Mouse (Mus musculus) embryonic facial prominence, embryonic 12.5 days (tissue): ENCODE results near the gene Rab8a. TPM values are rescaled to one million over a fixed set of nuclear protein-coding genes. Genes with fewer than 3 reads are reported as not detected.

Source experiments
- ATAC-seq: fragments of 200-750 bp; cut with Nextera tagmentation; 2 replicates; pipeline ENCODE4 v1.8.0; 2017; ENCODE audit not compliant: insufficient number of reproducible peaks, insufficient read depth, low FRiP score, low TSS enrichment
- H3K27ac ChIP-seq: fragments of 300-500 bp; sonication (generic); 2 replicates; pipeline ENCODE4 v1.5.1; 2016; ENCODE audit warnings: mild to moderate bottlenecking
- H3K27me3 ChIP-seq: fragments of 300-500 bp; sonication (generic); 2 replicates; pipeline ENCODE4 v1.6.1; 2016; ENCODE audit warnings: mild to moderate bottlenecking, moderate library complexity
- H3K36me3 ChIP-seq: fragments of 300-500 bp; sonication (generic); 2 replicates; pipeline ENCODE4 v1.6.1; 2016; ENCODE audit warnings: mild to moderate bottlenecking
- H3K4me1 ChIP-seq: fragments of 300-500 bp; sonication (generic); 2 replicates; pipeline ENCODE4 v1.6.1; 2016
- H3K4me2 ChIP-seq: fragments of 300-500 bp; sonication (generic); replicated peaks from 2 replicates; pipeline ENCODE4 v1.6.1; 2016; ENCODE audit warnings: mild to moderate bottlenecking, moderate library complexity
- H3K4me3 ChIP-seq: fragments of 300-500 bp; sonication (generic); 2 replicates; pipeline ENCODE4 v1.5.1; 2016; ENCODE audit warnings: mild to moderate bottlenecking
- H3K9ac ChIP-seq: fragments of 300-500 bp; sonication (generic); 2 replicates; pipeline ENCODE4 v1.6.1; 2016; ENCODE audit warnings: mild to moderate bottlenecking, moderate library complexity
- H3K9me3 ChIP-seq: fragments of 300-500 bp; sonication (generic); 2 replicates; pipeline ENCODE4 v1.6.1; 2016; ENCODE audit warnings: mild to moderate bottlenecking, moderate library complexity
- WGBS: fragments of 180-500 bp; shearing (Covaris S2); methylation state at CpG from one replicate; pipeline ENCODE4 v1.1.7; 2016; 5-methylcytosine and 5-hydroxymethylcytosine counted together
- polyA plus RNA-seq: library from polyadenylated mRNA; unstranded; fragments of >200 nt; fragmentation: Nextera tagmentation; extraction: Ambion mirVana; gene quantifications from 2 replicates; pipeline ENCODE4 v1.2.1, GENCODE M21; 2016

The Rab8a gene
- polyA plus RNA-seq, 1 experiment from 2014 or later = 123 TPM

DNA sequence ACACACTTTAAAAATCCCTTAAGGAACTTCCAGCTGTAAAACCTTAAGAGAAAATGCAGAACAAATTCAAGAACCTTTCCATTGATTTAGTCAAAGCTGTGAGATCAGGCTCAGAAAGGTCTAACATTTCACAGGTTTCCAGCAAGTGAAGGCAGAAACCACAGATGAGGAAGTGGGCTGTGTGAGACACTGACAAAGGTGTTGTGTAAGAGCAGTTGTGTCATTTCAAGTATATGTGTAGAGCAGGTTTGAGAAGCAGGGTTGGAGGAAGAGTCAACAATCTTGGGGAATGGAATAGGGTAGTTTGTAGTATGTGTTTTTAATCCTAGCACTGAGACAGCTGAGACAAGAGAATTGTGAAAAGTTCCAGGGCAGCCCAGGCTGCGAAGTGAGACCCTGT lies 54.9 kb downstream of the Rab8a start:
- 44% methylated on average over 1 of the region's 1 CpGs for WGBS
- no peaks in the 10 kb centered on the region for H3K9me3 ChIP-seq
- ATAC-seq = no peak
- H3K9ac ChIP-seq = no peak overlapping the region
- H3K27me3 ChIP-seq = 0 out of 2 replicates have a peak, but pooled peaks cover 10% of the 10 kb centered on the region
- H3K27ac ChIP-seq = no peak overlapping the region
- peaks cover 2% of the 10 kb centered on the region; the same call in 1 of the 2 replicates for H3K36me3 ChIP-seq
- H3K4me2 ChIP-seq = no peak overlapping the region
- no peak overlapping the region for H3K4me3 ChIP-seq
- peaks cover 8% of the 10 kb centered on the region for H3K4me1 ChIP-seq

- H3K9me3 ChIP-seq = no peaks in the 10 kb centered on the region
- no peak for ATAC-seq
- peak overlapping the region; percentile 88 for H3K4me2 ChIP-seq
- H3K9ac ChIP-seq = no peak overlapping the region
- whole genome bisulfite sequencing = 77% methylated on average over 9 of the region's 10 CpGs
- H3K4me3 ChIP-seq = peak overlapping the region; percentile 89
- H3K27me3 ChIP-seq = 0 out of 2 replicates have a peak, but pooled peaks cover 10% of the 10 kb centered on the region
- H3K4me1 ChIP-seq = peaks cover 15% of the 10 kb centered on the region
- peaks cover 33% of the 10 kb centered on the region for H3K36me3 ChIP-seq
- no peak overlapping the region for H3K27ac ChIP-seq
These were observed 58.0 kb downstream of the Rab8a start for GRCm38 (mm10) chr8:72218781-72219540.

DNA sequence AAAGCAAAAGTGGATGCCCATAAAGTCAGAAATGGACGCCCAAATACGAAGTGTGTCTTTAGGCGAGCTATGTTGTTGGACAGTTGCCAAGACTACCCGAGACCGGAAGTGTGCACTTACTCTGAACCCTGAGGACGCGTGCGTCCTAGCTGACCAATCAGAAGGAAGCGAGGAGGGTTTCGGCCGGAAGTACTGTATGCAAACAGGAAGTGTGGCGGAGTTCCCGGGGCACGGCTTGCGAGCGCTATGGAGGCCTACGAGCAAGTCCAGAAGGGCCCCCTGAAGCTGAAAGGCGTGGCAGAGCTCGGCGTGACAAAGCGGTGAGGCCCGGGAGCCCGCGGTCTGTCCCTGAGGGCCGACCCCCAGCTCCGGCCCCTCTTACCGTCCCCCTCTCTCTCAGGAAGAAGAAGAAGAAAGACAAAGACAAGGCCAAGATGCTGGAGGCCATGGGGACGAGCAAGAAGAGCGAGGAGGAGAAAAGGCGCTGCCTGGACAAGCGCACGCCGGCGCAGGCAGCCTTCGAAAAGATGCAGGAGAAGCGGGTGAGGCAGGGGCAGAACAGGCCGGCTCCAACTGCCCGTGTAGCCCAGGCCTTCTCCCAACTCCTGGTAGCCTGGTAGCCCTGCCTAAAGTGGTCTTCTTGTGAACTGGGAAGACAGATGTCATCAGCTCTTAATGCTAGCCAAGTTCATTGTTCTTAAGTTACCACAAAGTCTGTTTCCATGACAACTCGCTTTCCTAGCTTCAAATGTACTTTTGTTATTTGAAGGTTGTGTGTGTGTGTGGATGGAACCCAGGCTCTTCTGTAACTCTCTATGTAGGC lies 58.8 kb downstream of the Rab8a start, which contains the start of gene Fam32a:
Fam32a (plus strand) TSS at position 190 of the 823 bp plus-strand sequence.
- peak within 1 kb of the TSS; percentile 80 for H3K9ac ChIP-seq
- 10% methylated on average over 39 of the region's 39 CpGs for WGBS
- ATAC-seq = peak; percentile 93
- H3K4me2 ChIP-seq = peak within 1 kb of the TSS; percentile 88
- peak within 1 kb of the TSS; percentile 89 for H3K4me3 ChIP-seq
- H3K4me1 ChIP-seq = peaks cover 15% of the 10 kb centered on the region
- H3K27ac ChIP-seq = peak within 1 kb of the TSS; percentile 86
- peaks cover 37% of the 10 kb centered on the region for H3K36me3 ChIP-seq
- no peaks in the 10 kb centered on the region for H3K9me3 ChIP-seq
- H3K27me3 ChIP-seq = 0 out of 2 replicates have a peak, but pooled peaks cover 10% of the 10 kb centered on the region

DNA sequence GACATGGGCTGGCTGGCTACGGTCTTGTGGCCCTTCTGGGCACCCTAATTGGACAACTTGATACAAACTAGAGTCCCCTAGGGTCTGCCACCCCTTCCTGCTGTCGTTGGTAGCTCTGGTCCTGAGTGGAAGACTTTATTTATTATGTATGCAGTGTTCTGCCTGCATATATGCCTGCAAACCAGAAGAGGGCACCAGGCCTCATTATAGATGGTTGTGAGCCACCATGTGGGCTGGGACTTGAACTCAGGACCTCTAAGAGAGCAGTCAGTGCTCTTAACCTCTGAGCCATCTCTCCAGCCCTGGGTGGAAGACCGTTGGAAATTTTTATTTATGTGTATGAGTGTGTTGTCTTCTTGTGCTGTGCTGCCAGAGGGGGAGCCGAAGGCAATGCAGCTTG lies 59.8 kb downstream of the Rab8a start:
- no peak overlapping the region for H3K9ac ChIP-seq
- H3K4me3 ChIP-seq = peak overlapping the region; percentile 89
- H3K27ac ChIP-seq = no peak overlapping the region
- 86% methylated on average over 4 of the region's 4 CpGs for WGBS
- no peaks in the 10 kb centered on the region for H3K9me3 ChIP-seq
- peaks cover 15% of the 10 kb centered on the region for H3K4me1 ChIP-seq
- peak overlapping the region; percentile 88 for H3K4me2 ChIP-seq
- no peak for ATAC-seq
- H3K36me3 ChIP-seq = peaks cover 37% of the 10 kb centered on the region
- H3K27me3 ChIP-seq = 0 out of 2 replicates have a peak, but pooled peaks cover 7% of the 10 kb centered on the region

DNA sequence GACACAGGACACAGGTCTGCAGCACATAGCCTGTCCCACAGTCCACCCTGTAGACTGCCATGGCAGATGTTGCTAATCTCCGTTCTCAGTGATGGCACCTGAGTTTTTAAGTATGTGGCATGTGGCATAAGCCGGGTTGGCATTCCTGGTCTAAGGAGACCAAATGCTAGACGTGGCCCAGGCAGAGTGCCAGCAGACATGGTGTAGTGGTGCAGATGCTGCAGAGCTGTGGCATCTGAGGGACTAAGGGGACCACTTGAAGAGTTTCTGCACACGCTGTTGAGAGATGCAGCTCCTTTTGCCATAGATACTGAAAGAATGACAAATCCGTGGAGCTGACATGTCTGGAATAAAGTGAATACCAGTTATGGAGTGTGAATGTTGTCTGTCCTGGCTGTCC lies 61.7 kb downstream of the Rab8a start:
- peaks cover 37% of the 10 kb centered on the region for H3K36me3 ChIP-seq
- peaks cover 15% of the 10 kb centered on the region for H3K4me1 ChIP-seq
- H3K4me3 ChIP-seq = no peak overlapping the region
- ATAC-seq = no peak
- H3K27me3 ChIP-seq = no peaks in the 10 kb centered on the region
- 91% methylated on average over 5 of the region's 5 CpGs for WGBS
- H3K4me2 ChIP-seq = no peak overlapping the region
- H3K27ac ChIP-seq = no peak overlapping the region
- no peaks in the 10 kb centered on the region for H3K9me3 ChIP-seq
- H3K9ac ChIP-seq = no peak overlapping the region

Other genes starting within 250 kb of the Rab8a start
- 20.7 and 24.4 TPM in 2 replicates for gene Zfp961, start 210.2 kb upstream of the Rab8a start, polyA plus RNA-seq
- 1.0 and 1.2 TPM in 2 replicates for gene Cyp4f18, start 151.6 kb upstream of the Rab8a start, polyA plus RNA-seq
- not detected in 2 replicates for gene Olfr372, start 120.0 kb upstream of the Rab8a start, polyA plus RNA-seq
- not detected in 2 replicates for gene Olfr373, start 78.0 kb upstream of the Rab8a start, polyA plus RNA-seq
- 0.03 and 0.08 TPM in 2 replicates for gene Olfr374, start 54.2 kb upstream of the Rab8a start, polyA plus RNA-seq
- gene Tpm4, start 26.2 kb upstream of the Rab8a start, polyA plus RNA-seq = 627 and 659 TPM in 2 replicates
- not detected in 2 replicates for gene Hsh2d, start 28.4 kb downstream of the Rab8a start, polyA plus RNA-seq
- gene Cib3, start 51.6 kb downstream of the Rab8a start, polyA plus RNA-seq = not detected in 2 replicates
- gene Gm11034, start 52.4 kb downstream of the Rab8a start, polyA plus RNA-seq = not detected in 2 replicates
- gene Fam32a, start 58.5 kb downstream of the Rab8a start, polyA plus RNA-seq = 73.3 and 77.0 TPM in 2 replicates
- gene Ap1m1, start 78.8 kb downstream of the Rab8a start, polyA plus RNA-seq = 135 TPM in 2 replicates
- gene Gm10282, start 144.1 kb downstream of the Rab8a start, polyA plus RNA-seq = 24.1 and 29.1 TPM in 2 replicates
- 7.0 and 9.3 TPM in 2 replicates for gene Klf2, start 157.8 kb downstream of the Rab8a start, polyA plus RNA-seq